Mouse (Mus musculus): ENCODE results near the gene Mtor.

GRCm38 (mm10) chr4:148573222-148573621, 124.8 kb downstream of the Mtor start:
- TF ChIP-seq CTCF (IDR thresholded peaks at IDR 0.05; ENCODE audit: low read depth) (no peak), EP300 (IDR thresholded peaks at IDR 0.05; ENCODE audit: low read depth) (no peak)
